Mouse (Mus musculus): ENCODE data around the gene Dnah7b. TPM values are rescaled to one million over a fixed set of nuclear protein-coding genes. Genes with fewer than 3 reads are reported as not detected.
"Not testable (repeated sequence)": the region's sequence is repeated elsewhere in the genome, so short reads cannot be mapped to it uniquely, and the experiment has no call there.

Gene Dnah7b
- polyA plus RNA-seq, 1 experiment from 2014 or later: 1.9 TPM

- not testable (repeated sequence) for H3K9ac ChIP-seq; H3K27ac ChIP-seq; H3K4me2 ChIP-seq; H3K4me3 ChIP-seq; H3K9me3 ChIP-seq; ATAC-seq (ENCODE audit: insufficient number of reproducible peaks, insufficient read depth, low FRiP score, low TSS enrichment, low read depth); H3K27me3 ChIP-seq; H3K4me1 ChIP-seq; H3K36me3 ChIP-seq
- 66% methylated on average over 2 of the region's 2 CpGs for WGBS
These were observed 130.7 kb downstream of the Dnah7b start for GRCm38 (mm10) chr1:46196835-46197234.

GRCm38 (mm10) chr1:46201169-46201568 is 135.1 kb downstream of the Dnah7b start:
- H3K27ac ChIP-seq; H3K4me3 ChIP-seq; H3K9ac ChIP-seq; H3K27me3 ChIP-seq; H3K9me3 ChIP-seq; ATAC-seq (ENCODE audit: insufficient number of reproducible peaks, insufficient read depth, low FRiP score, low TSS enrichment, low read depth); H3K4me1 ChIP-seq; H3K36me3 ChIP-seq; H3K4me2 ChIP-seq: not testable (repeated sequence)
- 92% methylated on average over 9 of the region's 9 CpGs for WGBS

GRCm38 (mm10) chr1:46210014-46210588 is 144.0 kb downstream of the Dnah7b start:
- not testable (repeated sequence) for H3K36me3 ChIP-seq; H3K27me3 ChIP-seq; H3K4me2 ChIP-seq; H3K9me3 ChIP-seq; H3K4me3 ChIP-seq; H3K27ac ChIP-seq; H3K4me1 ChIP-seq; H3K9ac ChIP-seq; ATAC-seq (ENCODE audit: insufficient number of reproducible peaks, insufficient read depth, low FRiP score, low TSS enrichment, low read depth)
- 69% methylated on average over 2 of the region's 2 CpGs for WGBS

GRCm38 (mm10) chr1:46222704-46223103 is 156.6 kb downstream of the Dnah7b start:
- not testable (repeated sequence) for H3K27me3 ChIP-seq; ATAC-seq (ENCODE audit: insufficient number of reproducible peaks, insufficient read depth, low FRiP score, low TSS enrichment, low read depth); H3K9ac ChIP-seq; H3K4me1 ChIP-seq; H3K4me2 ChIP-seq; H3K36me3 ChIP-seq; H3K9me3 ChIP-seq; H3K27ac ChIP-seq; H3K4me3 ChIP-seq
- WGBS: 71% methylated on average over 2 of the region's 2 CpGs

GRCm38 (mm10) chr1:46226136-46226535 is 160.0 kb downstream of the Dnah7b start:
- not testable (repeated sequence) for ATAC-seq (ENCODE audit: insufficient number of reproducible peaks, insufficient read depth, low FRiP score, low TSS enrichment, low read depth); H3K4me3 ChIP-seq; H3K27ac ChIP-seq; H3K36me3 ChIP-seq; H3K4me1 ChIP-seq; H3K9ac ChIP-seq; H3K27me3 ChIP-seq; H3K4me2 ChIP-seq; H3K9me3 ChIP-seq

GRCm38 (mm10) chr1:46268841-46269240 is 202.7 kb downstream of the Dnah7b start:
- H3K4me1 ChIP-seq; H3K4me2 ChIP-seq; H3K36me3 ChIP-seq; H3K27me3 ChIP-seq; H3K27ac ChIP-seq; ATAC-seq (ENCODE audit: insufficient number of reproducible peaks, insufficient read depth, low FRiP score, low TSS enrichment, low read depth); H3K9me3 ChIP-seq; H3K4me3 ChIP-seq; H3K9ac ChIP-seq: not testable (repeated sequence)
- WGBS: 71% methylated on average over 2 of the region's 2 CpGs

- 77% methylated on average over 12 of the region's 12 CpGs for WGBS
These were observed 205.8 kb downstream of the Dnah7b start for GRCm38 (mm10) chr1:46271927-46272326.

GRCm38 (mm10) chr1:46278057-46278910 is 212.2 kb downstream of the Dnah7b start:
- not testable (repeated sequence) for H3K4me3 ChIP-seq; H3K27ac ChIP-seq; H3K36me3 ChIP-seq; H3K4me1 ChIP-seq; H3K27me3 ChIP-seq; H3K9ac ChIP-seq; H3K4me2 ChIP-seq; ATAC-seq (ENCODE audit: insufficient number of reproducible peaks, insufficient read depth, low FRiP score, low TSS enrichment, low read depth); H3K9me3 ChIP-seq
- WGBS: 58% methylated on average over 2 of the region's 2 CpGs

More at GRCm38 (mm10) chr1:46271927-46272326, 205.8 kb downstream of the Dnah7b start:
- H3K9me3 ChIP-seq: no peaks in the 10 kb centered on the region
- H3K36me3 ChIP-seq: no peaks in the 10 kb centered on the region
- H3K4me2 ChIP-seq: no peak overlapping the region
- no peaks in the 10 kb centered on the region for H3K4me1 ChIP-seq
- H3K27ac ChIP-seq: no peak overlapping the region
- H3K4me3 ChIP-seq: no peak overlapping the region
- no peaks in the 10 kb centered on the region for H3K27me3 ChIP-seq
- H3K9ac ChIP-seq: no peak overlapping the region
- no peak for ATAC-seq (ENCODE audit: insufficient number of reproducible peaks, insufficient read depth, low FRiP score, low TSS enrichment, low read depth)

- H3K4me1 ChIP-seq; H3K9me3 ChIP-seq; H3K4me2 ChIP-seq; H3K9ac ChIP-seq; H3K27me3 ChIP-seq; H3K4me3 ChIP-seq; H3K36me3 ChIP-seq; ATAC-seq (ENCODE audit: insufficient number of reproducible peaks, insufficient read depth, low FRiP score, low TSS enrichment, low read depth); H3K27ac ChIP-seq: not testable (repeated sequence)
- WGBS: 69% methylated on average over 1 of the region's 1 CpGs
These were observed 212.9 kb downstream of the Dnah7b start for GRCm38 (mm10) chr1:46278911-46279565.

- WGBS: 77% methylated on average over 2 of the region's 2 CpGs
- H3K27ac ChIP-seq; H3K4me3 ChIP-seq; ATAC-seq (ENCODE audit: insufficient number of reproducible peaks, insufficient read depth, low FRiP score, low TSS enrichment, low read depth); H3K27me3 ChIP-seq; H3K9ac ChIP-seq; H3K4me2 ChIP-seq; H3K9me3 ChIP-seq; H3K36me3 ChIP-seq; H3K4me1 ChIP-seq: not testable (repeated sequence)
These were observed 228.3 kb downstream of the Dnah7b start for GRCm38 (mm10) chr1:46294451-46294850.

- not testable (repeated sequence) for ATAC-seq (ENCODE audit: insufficient number of reproducible peaks, insufficient read depth, low FRiP score, low TSS enrichment, low read depth); H3K9ac ChIP-seq; H3K4me2 ChIP-seq; H3K36me3 ChIP-seq; H3K4me1 ChIP-seq; H3K27me3 ChIP-seq; H3K9me3 ChIP-seq; H3K27ac ChIP-seq; H3K4me3 ChIP-seq
These were observed 259.8 kb downstream of the Dnah7b start for GRCm38 (mm10) chr1:46325942-46326341.

GRCm38 (mm10) chr1:46345301-46345700 is 279.2 kb downstream of the Dnah7b start:
- not testable (repeated sequence) for ATAC-seq (ENCODE audit: insufficient number of reproducible peaks, insufficient read depth, low FRiP score, low TSS enrichment, low read depth); H3K4me2 ChIP-seq; H3K27ac ChIP-seq; H3K4me3 ChIP-seq; H3K9me3 ChIP-seq; H3K36me3 ChIP-seq; H3K9ac ChIP-seq; H3K4me1 ChIP-seq; H3K27me3 ChIP-seq
- WGBS: 83% methylated on average over 3 of the region's 3 CpGs

All from embryonic facial prominence, embryonic 13.5 days (tissue).